Mouse (Mus musculus) E14TG2a.4 (cell line): ENCODE measurements at regions not wholly inside any gene's neighbourhood (a gene's known extent, or its start where the extent isn't known, plus 50 kb on each side); places are given as distances from the start of the nearest gene placed in this dataset.

Experiments used
- CTCF ChIP-seq: conservative IDR thresholded peaks from 2 replicates; pipeline ENCODE4 v1.5.1; 2014; ENCODE audit warnings: low read length
- NANOG ChIP-seq: IDR thresholded peaks from 2 replicates; pipeline ENCODE4 v1.6.1; 2014; ENCODE audit warnings: borderline replicate concordance, low read length, mixed read lengths

- TF ChIP-seq CTCF = no peak
- no peak for TF ChIP-seq NANOG
Measured at GRCm38 (mm10) chr11:79752717-79753480, 161.9 kb downstream of the Rab11fip4 start.
